Mouse (Mus musculus) lung, embryonic 14.5 days (tissue): ENCODE measurements around the gene Aph1a. TPM values are rescaled to one million over a fixed set of nuclear protein-coding genes. Genes with fewer than 3 reads are reported as not detected.
A peak's percentile ranks its signal among the peaks of the same experiment; 100 is the strongest.
"Not testable (repeated sequence)": the region's sequence is repeated elsewhere in the genome, so short reads cannot be mapped to it uniquely, and the experiment has no call there.

ENCODE experiments used
- ATAC-seq: fragments of 200-750 bp; cut with Nextera tagmentation; 2 replicates; pipeline ENCODE4 v1.8.0; 2017; ENCODE audit warnings: mild to moderate bottlenecking, moderate TSS enrichment, moderate library complexity; ENCODE audit not compliant: insufficient read depth
- DNase-seq: peaks from one replicate; pipeline ENCODE4 v3.0.0-alpha.2; 2015
- H3K27ac ChIP-seq: fragments of 300-500 bp; sonication (generic); 2 replicates; pipeline ENCODE4 v1.5.1; 2014; ENCODE audit warnings: low read depth, mild to moderate bottlenecking, moderate library complexity
- H3K27me3 ChIP-seq: fragments of 300-500 bp; sonication (generic); 2 replicates; pipeline ENCODE4 v1.6.1; 2014; ENCODE audit warnings: low read length, control low read depth; ENCODE audit not compliant: insufficient read depth
- H3K36me3 ChIP-seq: fragments of 300-500 bp; sonication (generic); 2 replicates; pipeline ENCODE4 v1.6.1; 2014; ENCODE audit warnings: control low read depth; ENCODE audit not compliant: insufficient read depth
- H3K4me1 ChIP-seq: fragments of 300-500 bp; sonication (generic); 2 replicates; pipeline ENCODE4 v1.6.1; 2014; ENCODE audit warnings: antibody characterized with exemption, control low read depth; ENCODE audit not compliant: insufficient read depth
- H3K4me2 ChIP-seq: fragments of 300-500 bp; sonication (generic); 2 replicates; pipeline ENCODE4 v1.6.1; 2014; ENCODE audit warnings: mild to moderate bottlenecking
- H3K4me3 ChIP-seq: fragments of 300-500 bp; sonication (generic); 2 replicates; pipeline ENCODE4 v1.5.1; 2014; ENCODE audit warnings: low read depth, low read length
- H3K9ac ChIP-seq: fragments of 300-500 bp; sonication (generic); 2 replicates; pipeline ENCODE4 v1.6.1; 2014
- H3K9me3 ChIP-seq: fragments of 300-500 bp; sonication (generic); 2 replicates; pipeline ENCODE4 v1.6.1; 2016; ENCODE audit warnings: low read depth, low read length, control low read depth
- CTCF ChIP-seq: IDR thresholded peaks from 2 replicates; pipeline ENCODE4 v1.5.1; 2016; ENCODE audit warnings: antibody characterized with exemption, low read depth
- WGBS: fragments of 180-500 bp; shearing (Covaris S2); extraction: QIAGEN DNeasy Blood & Tissue Kit; methylation state at CpG from one replicate; pipeline ENCODE4 v1.1.7; 2014; 5-methylcytosine and 5-hydroxymethylcytosine counted together
- polyA plus RNA-seq: library from polyadenylated mRNA; unstranded; fragments of >200 nt; fragmentation: Nextera tagmentation; extraction: Ambion mirVana; gene quantifications from 2 replicates; pipeline ENCODE4 v1.2.1, GENCODE M21; 2014

Gene Aph1a
- polyA plus RNA-seq, 1 experiment from 2014 or later = 47.9 TPM

DNA sequence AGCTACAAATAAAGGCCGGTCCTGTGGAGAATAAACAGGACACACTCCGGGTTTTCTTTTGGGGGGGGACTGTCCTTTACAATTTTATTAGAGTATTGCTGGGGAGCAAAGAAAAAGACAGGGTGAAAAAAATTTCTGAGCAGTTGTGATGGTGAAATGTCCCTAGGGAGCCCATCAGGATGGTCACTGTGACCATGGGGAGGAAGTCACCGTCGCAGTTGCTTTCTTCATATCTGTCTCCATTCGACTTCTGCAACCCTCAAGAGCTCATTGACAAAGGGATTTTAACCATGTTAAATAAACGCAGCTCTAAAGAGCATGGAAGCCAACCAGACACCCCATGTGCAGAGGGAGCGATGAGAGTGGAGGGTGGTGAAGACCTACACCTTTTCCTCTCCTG, 23.0 kb downstream of the Aph1a start:
- H3K36me3 ChIP-seq = no peaks in the 10 kb centered on the region
- H3K9me3 ChIP-seq = no peaks in the 10 kb centered on the region
- 64% methylated on average over 7 of the region's 7 CpGs for WGBS
- no peak overlapping the region for H3K9ac ChIP-seq
- ATAC-seq = no peak
- H3K4me1 ChIP-seq = no peaks in the 10 kb centered on the region
- TF ChIP-seq CTCF = no peak
- no peak overlapping the region for H3K4me2 ChIP-seq
- no peaks in the 10 kb centered on the region for H3K27me3 ChIP-seq
- no peak overlapping the region for H3K4me3 ChIP-seq
- no peak for DNase-seq
- no peak overlapping the region for H3K27ac ChIP-seq

DNA sequence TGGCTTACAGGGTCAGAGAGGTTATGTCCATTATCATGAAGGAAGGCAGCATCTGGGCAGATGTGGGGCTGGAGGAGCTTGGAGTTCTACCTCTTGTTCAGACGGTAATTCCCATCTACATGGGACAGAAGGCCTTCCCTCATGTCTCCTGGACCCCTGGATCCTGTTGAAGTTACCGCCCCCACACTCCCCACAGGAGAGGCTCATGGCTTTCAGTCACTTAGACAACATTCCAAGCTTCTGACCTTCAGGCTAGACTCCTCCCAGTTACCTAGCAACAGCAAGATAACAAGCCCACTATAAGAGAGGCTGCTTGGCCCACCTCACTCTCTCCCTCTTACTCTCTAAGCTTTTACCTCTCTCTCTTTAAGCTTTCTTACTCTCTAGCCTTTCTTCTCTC, 26.8 kb downstream of the Aph1a start:
- not testable (repeated sequence) for H3K27me3 ChIP-seq, H3K9ac ChIP-seq, DNase-seq, H3K27ac ChIP-seq, H3K4me3 ChIP-seq, H3K4me1 ChIP-seq, H3K4me2 ChIP-seq, H3K9me3 ChIP-seq, ATAC-seq, H3K36me3 ChIP-seq
- 26% methylated on average over 2 of the region's 2 CpGs for WGBS

DNA sequence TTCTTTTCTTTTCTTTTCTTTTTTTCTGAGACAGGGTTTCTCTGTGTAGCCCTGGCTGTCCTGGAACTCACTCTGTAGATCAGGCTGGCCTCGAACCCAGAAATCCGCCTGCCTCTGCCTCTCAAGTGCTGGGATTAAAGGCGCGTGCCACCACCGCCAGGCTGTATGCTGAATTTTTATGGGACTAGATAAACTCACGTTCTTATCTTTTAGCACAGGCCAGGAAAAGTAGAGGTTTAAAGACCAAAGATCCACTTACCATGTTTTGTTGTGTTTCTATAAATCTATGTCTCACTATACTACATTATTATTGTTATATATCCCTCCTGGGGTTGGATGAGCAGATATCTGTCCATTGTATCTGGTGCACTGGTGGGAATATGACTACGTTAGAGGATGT, 29.7 kb downstream of the Aph1a start:
- H3K9ac ChIP-seq, H3K4me2 ChIP-seq, H3K27me3 ChIP-seq, H3K36me3 ChIP-seq, H3K4me1 ChIP-seq, H3K27ac ChIP-seq, ATAC-seq, H3K4me3 ChIP-seq, H3K9me3 ChIP-seq, DNase-seq: not testable (repeated sequence)
- 83% methylated on average over 7 of the region's 7 CpGs for WGBS

DNA sequence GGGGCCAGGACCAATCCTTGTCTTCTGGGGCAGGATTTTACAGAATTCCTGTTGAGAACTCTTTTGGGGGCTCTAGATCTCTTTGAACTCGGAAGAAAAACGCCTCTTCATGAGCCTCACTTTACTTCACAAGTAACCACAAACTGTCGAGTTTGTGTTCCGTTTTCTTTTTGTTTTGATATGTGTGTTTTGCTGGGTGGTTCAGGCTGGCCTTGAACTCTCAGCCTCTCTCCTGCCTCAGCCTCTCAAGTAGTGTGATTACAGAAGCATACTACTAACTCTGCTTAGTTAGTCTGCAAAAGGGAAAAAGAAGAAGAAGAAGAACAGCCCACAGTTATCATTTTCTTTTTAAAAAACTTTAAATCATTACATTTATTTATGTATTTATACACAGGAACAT, 30.4 kb downstream of the Aph1a start:
- H3K4me1 ChIP-seq = no peaks in the 10 kb centered on the region
- H3K27ac ChIP-seq = no peak overlapping the region
- TF ChIP-seq CTCF = no peak
- H3K9me3 ChIP-seq = no peaks in the 10 kb centered on the region
- H3K9ac ChIP-seq = no peak overlapping the region
- H3K4me2 ChIP-seq = no peak overlapping the region
- no peak for DNase-seq
- ATAC-seq = no peak
- H3K27me3 ChIP-seq = no peaks in the 10 kb centered on the region
- WGBS = 57% methylated on average over 4 of the region's 4 CpGs
- no peak overlapping the region for H3K4me3 ChIP-seq
- no peaks in the 10 kb centered on the region for H3K36me3 ChIP-seq

DNA sequence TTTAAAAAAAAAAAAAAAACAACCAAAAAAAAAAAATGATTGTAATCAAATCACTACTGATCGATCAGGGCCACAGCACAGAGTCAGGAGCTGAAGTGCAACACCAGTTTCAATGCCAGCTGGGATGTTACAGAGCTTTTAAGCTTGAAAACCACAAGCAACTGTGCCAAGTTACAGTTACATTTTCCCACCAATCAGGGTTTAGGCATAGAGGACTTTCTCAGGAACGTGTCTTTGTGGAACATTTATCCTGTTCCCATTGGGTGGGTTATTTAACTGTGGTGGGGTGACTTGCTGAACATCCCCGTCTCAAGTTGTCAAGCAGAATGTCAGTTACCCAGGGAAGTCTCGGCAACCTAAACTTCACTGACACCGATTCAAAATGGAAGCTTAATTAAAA, 31.3 kb downstream of the Aph1a start:
- no peak overlapping the region for H3K4me2 ChIP-seq
- H3K27me3 ChIP-seq = no peaks in the 10 kb centered on the region
- no peaks in the 10 kb centered on the region for H3K4me1 ChIP-seq
- H3K4me3 ChIP-seq = no peak overlapping the region
- WGBS = 74% methylated on average over 5 of the region's 5 CpGs
- H3K36me3 ChIP-seq = no peaks in the 10 kb centered on the region
- no peak for TF ChIP-seq CTCF
- ATAC-seq = no peak
- H3K9ac ChIP-seq = no peak overlapping the region
- H3K9me3 ChIP-seq = no peaks in the 10 kb centered on the region
- no peak overlapping the region for H3K27ac ChIP-seq
- no peak for DNase-seq

DNA sequence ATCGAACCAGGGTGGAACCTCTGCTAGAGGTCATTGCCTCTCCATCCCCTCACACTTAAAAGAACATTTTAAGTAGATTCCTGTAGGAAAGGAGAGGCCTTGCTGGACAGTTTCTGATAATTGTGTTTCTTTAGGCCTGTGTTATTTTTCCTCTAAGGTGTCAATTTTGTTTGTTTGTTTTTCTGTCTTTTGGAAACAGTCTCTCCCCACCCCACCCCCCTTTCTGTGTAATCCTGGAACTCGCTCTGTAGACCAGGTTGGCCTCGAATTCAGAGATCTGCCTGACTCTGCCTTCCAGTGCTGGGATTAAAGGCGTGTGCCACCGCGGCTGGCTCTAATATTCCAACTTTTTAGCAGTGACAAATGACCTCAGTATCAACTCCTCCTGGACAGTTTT, 34.5 kb downstream of the Aph1a start:
- DNase-seq (no peak), ATAC-seq (no peak)
- Histone ChIP-seq H3K9me3 (no peaks in the 10 kb centered on the region), H3K4me3 (peak overlapping the region; percentile 94), H3K4me2 (peak overlapping the region; percentile 64), H3K36me3 (no peaks in the 10 kb centered on the region), H3K27ac (peak overlapping the region; percentile 91), H3K27me3 (no peaks in the 10 kb centered on the region), H3K9ac (peak overlapping the region; percentile 70), H3K4me1 (no peaks in the 10 kb centered on the region)
- TF ChIP-seq CTCF = no peak
- 48% methylated on average over 6 of the region's 6 CpGs for WGBS

DNA sequence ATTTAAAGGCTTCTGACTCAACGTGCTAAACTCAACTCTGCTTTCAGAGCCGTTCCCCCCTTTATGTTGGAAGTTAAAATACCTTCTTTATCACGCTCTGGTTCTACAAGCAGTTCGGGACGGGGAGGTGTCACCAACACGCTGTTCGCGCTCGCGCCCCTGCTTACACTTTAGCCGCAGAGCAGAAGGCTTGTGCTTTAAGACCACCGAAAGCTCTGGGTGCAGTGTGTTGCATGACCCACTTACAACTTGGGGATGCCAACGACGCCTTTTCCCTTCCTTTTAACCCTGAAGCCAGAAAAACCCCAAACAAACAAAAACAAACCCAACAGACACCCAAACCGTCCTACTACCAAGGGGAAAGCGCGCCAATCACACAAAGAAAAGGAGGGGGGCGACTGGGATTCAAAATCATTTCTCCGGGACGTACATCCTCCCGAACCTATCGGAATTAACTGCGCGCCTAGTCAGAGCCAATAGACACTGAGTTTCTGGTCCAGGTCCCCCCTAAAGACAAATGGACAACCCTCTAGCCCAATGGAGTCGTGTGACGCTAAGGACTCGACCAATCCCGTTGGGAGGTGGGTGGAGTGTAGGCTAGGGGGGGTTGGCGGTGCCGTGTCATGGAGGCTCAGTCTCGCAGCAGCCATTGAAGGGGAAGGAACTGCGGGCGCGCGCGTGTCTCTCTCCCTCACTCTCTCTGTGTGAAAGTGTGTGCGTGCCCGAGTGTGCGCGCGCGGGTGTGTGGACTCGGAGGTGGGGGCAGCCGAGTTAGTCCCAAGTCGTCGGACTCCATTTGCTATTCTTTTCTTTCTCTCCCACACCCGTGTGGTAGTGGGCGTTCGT, 35.1 kb downstream of the Aph1a start, which contains the start of gene Anp32e:
Gene Anp32e (plus strand): TSS at position 589 of the 846 bp plus-strand sequence.
- DNase-seq (peak; percentile 98), ATAC-seq (peak; percentile 100)
- H3K27ac ChIP-seq = peak within 1 kb of the TSS; percentile 94
- H3K9me3 ChIP-seq = no peaks in the 10 kb centered on the region
- peaks cover 3% of the 10 kb centered on the region for H3K36me3 ChIP-seq
- peak within 1 kb of the TSS; percentile 64 for H3K4me2 ChIP-seq
- TF ChIP-seq CTCF = no peak
- no peaks in the 10 kb centered on the region for H3K4me1 ChIP-seq
- H3K4me3 ChIP-seq = peak within 1 kb of the TSS; percentile 94
- H3K9ac ChIP-seq = peak within 1 kb of the TSS; percentile 97
- under 1% methylated on average over 49 of the region's 49 CpGs for WGBS
- H3K27me3 ChIP-seq = no peaks in the 10 kb centered on the region
